Mouse (Mus musculus) heart, embryonic 14.5 days (tissue): ENCODE results near the gene Snrpc. TPM values are rescaled to one million over a fixed set of nuclear protein-coding genes. Genes with fewer than 3 reads are reported as not detected.

Experiments
- ATAC-seq: fragments of 200-750 bp; cut with Nextera tagmentation; 2 replicates; pipeline ENCODE4 v1.8.0; 2017; ENCODE audit warnings: low read depth, moderate TSS enrichment; ENCODE audit not compliant: insufficient number of reproducible peaks, insufficient read depth, low FRiP score
- H3K27ac ChIP-seq, 2 experiments: fragments of 200-500 bp in 1 of 2; fragments of 300-500 bp in 1 of 2; sonication (generic) in 1 of 2; replicated peaks in 1 of 2; 2 replicates each; pipeline ENCODE4 v1.5.1; 2012 to 2014; ENCODE audit warnings: low read depth in 2 of 2, low read length in 2 of 2, control low read depth in 1 of 2, mild to moderate bottlenecking in 1 of 2, mixed read lengths in 1 of 2; ENCODE audit not compliant: control insufficient read depth in 1 of 2, insufficient read depth in 1 of 2
- H3K27me3 ChIP-seq: fragments of 300-500 bp; sonication (generic); 2 replicates; pipeline ENCODE4 v1.6.1; 2014; ENCODE audit warnings: mild to moderate bottlenecking, low read length, control low read depth; ENCODE audit not compliant: control insufficient read depth, insufficient read depth
- H3K36me3 ChIP-seq: fragments of 300-500 bp; sonication (generic); 2 replicates; pipeline ENCODE4 v1.6.1; 2014; ENCODE audit warnings: mild to moderate bottlenecking, control low read depth, low read length, mixed read lengths; ENCODE audit not compliant: control insufficient read depth, insufficient read depth
- H3K4me1 ChIP-seq, 2 experiments: fragments of 200-500 bp in 1 of 2; fragments of 300-500 bp in 1 of 2; sonication (generic) in 1 of 2; 2 replicates each; pipeline ENCODE4 v1.6.1; 2012 to 2014; ENCODE audit warnings: low read length in 2 of 2, control low read depth in 1 of 2, mixed read lengths in 1 of 2; ENCODE audit not compliant: control insufficient read depth in 2 of 2, insufficient read depth in 2 of 2
- H3K4me2 ChIP-seq: fragments of 300-500 bp; sonication (generic); 2 replicates; pipeline ENCODE4 v1.6.1; 2014; ENCODE audit warnings: mild to moderate bottlenecking, low read length
- H3K4me3 ChIP-seq, 2 experiments: fragments of 200-500 bp in 1 of 2; fragments of 300-500 bp in 1 of 2; sonication (generic) in 1 of 2; 2 replicates each; pipeline ENCODE4 v1.5.1; 2012 to 2014; ENCODE audit warnings: low read length in 2 of 2, mild to moderate bottlenecking in 2 of 2, control low read depth in 1 of 2, low read depth in 1 of 2, moderate library complexity in 1 of 2; ENCODE audit not compliant: control insufficient read depth in 1 of 2, insufficient read depth in 1 of 2
- H3K9ac ChIP-seq: fragments of 300-500 bp; sonication (generic); 2 replicates; pipeline ENCODE4 v1.6.1; 2014; ENCODE audit warnings: mild to moderate bottlenecking, low read length
- H3K9me3 ChIP-seq: fragments of 300-500 bp; sonication (generic); 2 replicates; pipeline ENCODE4 v1.6.1; 2016; ENCODE audit warnings: low read length, control low read depth; ENCODE audit not compliant: control insufficient read depth
- WGBS: fragments of 180-500 bp; shearing (Covaris S2); extraction: QIAGEN DNeasy Blood & Tissue Kit; methylation state at CpG from one replicate; pipeline ENCODE4 v1.1.7; 2014; 5-methylcytosine and 5-hydroxymethylcytosine counted together
- polyA plus RNA-seq: library from polyadenylated mRNA; unstranded; fragments of >200 nt; fragmentation: Nextera tagmentation; extraction: Ambion mirVana; gene quantifications from 2 replicates; pipeline ENCODE4 v1.2.1, GENCODE M21; 2014

Snrpc gene
- polyA plus RNA-seq, 1 experiment from 2014 or later, result 228 TPM

DNA sequence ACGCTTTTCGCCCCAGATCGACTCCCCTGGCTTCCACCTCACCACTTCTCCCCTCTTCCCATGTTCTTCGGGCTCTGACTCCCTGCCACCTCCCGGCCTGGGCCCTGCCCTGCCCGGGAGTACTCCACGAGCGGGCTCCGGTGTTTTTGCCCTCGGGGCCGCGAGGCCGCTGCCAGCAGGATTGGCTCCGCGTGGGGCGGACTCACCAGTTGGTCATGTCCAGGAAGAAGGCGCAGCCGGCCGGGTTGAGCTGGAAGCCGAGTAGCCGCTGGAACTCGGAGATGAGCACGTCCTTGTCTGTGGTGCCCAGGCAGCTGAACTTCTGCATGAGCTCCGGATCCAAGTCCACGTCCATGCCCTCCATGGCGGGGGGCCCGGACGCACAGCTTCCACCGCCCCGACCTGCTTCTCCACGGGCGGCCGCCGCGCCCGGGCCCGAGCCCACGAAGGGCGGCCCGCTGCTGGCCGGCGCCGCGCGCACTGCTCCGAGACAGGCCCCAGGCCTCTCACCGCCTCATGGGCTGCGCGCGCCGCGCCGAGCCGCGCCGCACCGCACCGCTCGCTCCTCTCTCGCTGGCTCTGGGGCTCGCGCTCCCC is 17.9 kb upstream of the Snrpc start:
- Histone ChIP-seq H3K4me2 (peak overlapping the region; percentile 94), H3K27me3 (no peaks in the 10 kb centered on the region), H3K4me1 (peaks cover 9 to 24% of the 10 kb centered on the region in 2 experiments), H3K9ac (peak overlapping the region; percentile 96), H3K4me3 (peak overlapping the region; percentile 85 to 98), H3K9me3 (no peaks in the 10 kb centered on the region), H3K27ac (peak overlapping the region; percentile 75 to 93), H3K36me3 (no peaks in the 10 kb centered on the region)
- ATAC-seq, result peak; percentile 0; the same call in 1 of the 2 replicates
- under 1% methylated on average over 56 of the region's 62 CpGs for WGBS

GRCm38 (mm10) chr17:27820568-27821406 is 17.2 kb upstream of the Snrpc start, which contains the start of gene D17Wsu92e:
Gene D17Wsu92e (minus strand): TSS chr17:27820648.
- Histone ChIP-seq H3K4me2 (peak within 1 kb of the TSS; percentile 94), H3K4me1 (peaks cover 9 to 24% of the 10 kb centered on the region in 2 experiments), H3K4me3 (peak within 1 kb of the TSS; percentile 85 to 98), H3K36me3 (no peaks in the 10 kb centered on the region), H3K27ac (peak within 1 kb of the TSS; percentile 93 to 96), H3K9me3 (no peaks in the 10 kb centered on the region), H3K27me3 (no peaks in the 10 kb centered on the region), H3K9ac (peak within 1 kb of the TSS; percentile 96)
- peak; percentile 96 for ATAC-seq
- WGBS, result 2% methylated on average over 54 of the region's 56 CpGs

DNA sequence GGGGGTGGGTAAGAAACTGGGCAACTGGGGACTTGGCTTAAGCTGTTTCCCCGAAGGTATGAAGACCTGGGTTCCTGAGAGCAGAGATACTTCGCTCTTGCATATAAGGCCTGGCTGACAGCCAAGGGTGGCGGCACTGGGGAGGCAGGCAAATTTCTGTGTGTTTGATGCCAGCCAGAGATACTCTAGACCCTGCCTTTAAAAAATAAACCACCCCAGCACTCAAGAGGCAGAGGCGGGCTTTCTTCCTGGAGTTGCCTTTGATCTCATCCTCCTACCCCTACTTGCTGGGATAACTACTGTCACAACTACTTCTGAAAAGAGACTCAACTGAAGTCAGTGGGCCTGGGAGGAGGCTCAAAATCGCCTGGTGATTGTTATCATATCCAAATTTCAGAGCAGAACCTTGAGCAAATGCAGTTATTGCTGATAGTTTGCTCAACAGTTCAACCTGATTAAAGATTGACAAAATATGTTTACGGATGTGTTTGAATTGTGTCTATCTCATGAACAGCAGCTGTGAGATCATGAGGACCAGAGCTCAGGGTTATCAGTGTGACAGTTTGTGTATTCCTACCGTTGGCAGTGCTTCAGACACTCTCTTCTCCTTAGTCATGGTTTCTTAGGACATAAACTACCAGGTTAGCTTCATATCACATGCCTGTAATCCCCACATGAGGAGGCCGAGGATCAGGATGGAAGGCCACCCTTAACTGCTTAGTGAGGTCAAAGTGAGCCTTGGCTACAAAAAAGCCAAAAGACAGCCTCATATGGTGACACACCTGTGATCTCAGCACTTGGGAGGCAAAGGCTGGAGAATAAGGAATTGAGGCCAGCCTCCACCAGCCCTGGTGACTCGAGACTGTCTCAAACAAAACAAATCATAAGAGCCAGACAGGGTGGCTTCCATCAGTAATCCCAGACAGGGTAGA is 16.3 kb upstream of the Snrpc start:
- WGBS, result 54% methylated on average over 9 of the region's 9 CpGs
- no peak for ATAC-seq
- H3K4me2 ChIP-seq, result peak overlapping the region; percentile 83

GRCm38 (mm10) chr17:27823142-27823905 is 14.6 kb upstream of the Snrpc start:
- WGBS, result 70% methylated on average over 9 of the region's 9 CpGs
- no peak for ATAC-seq
- no peak overlapping the region for H3K4me3 ChIP-seq
- no peak overlapping the region for H3K9ac ChIP-seq
- no peak overlapping the region for H3K4me2 ChIP-seq
- no peaks in the 10 kb centered on the region for H3K27me3 ChIP-seq
- H3K27ac ChIP-seq, result no peak overlapping the region
- peaks cover 9 to 18% of the 10 kb centered on the region in 2 experiments for H3K4me1 ChIP-seq
- no peaks in the 10 kb centered on the region for H3K36me3 ChIP-seq
- H3K9me3 ChIP-seq, result no peaks in the 10 kb centered on the region

More for the DNA sequence above, 16.3 kb upstream of the Snrpc start:
- H3K36me3 ChIP-seq, result no peaks in the 10 kb centered on the region
- H3K27me3 ChIP-seq, result no peaks in the 10 kb centered on the region
- H3K4me1 ChIP-seq, result peaks cover 9 to 24% of the 10 kb centered on the region in 2 experiments
- H3K9ac ChIP-seq, result peak overlapping the region; percentile 96
- H3K4me3 ChIP-seq, result peak overlapping the region; percentile 81 to 98; a peak in 2 of 4 replicates
- H3K27ac ChIP-seq, result peak overlapping the region; percentile 93 to 96
- H3K9me3 ChIP-seq, result no peaks in the 10 kb centered on the region

DNA sequence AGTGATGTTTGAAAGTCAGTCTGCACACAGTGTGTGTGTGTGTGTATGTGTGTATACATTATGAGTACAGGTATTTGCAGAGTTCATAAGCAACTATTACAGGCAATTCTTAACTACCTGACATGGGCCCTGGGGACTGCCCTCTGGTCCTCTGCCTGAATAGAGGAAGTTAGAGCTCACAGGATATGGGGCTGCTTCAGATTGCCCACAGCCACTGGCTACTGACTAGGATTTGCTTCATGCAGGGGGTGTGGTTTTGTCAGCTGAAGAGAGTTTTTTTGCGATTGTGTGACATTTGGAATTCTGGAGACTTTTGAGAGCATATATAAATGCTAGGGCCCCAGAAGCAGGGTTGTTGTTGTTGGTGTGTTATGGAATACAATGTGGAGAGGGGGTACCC is 13.0 kb upstream of the Snrpc start:
- H3K9ac ChIP-seq, result no peak overlapping the region
- H3K4me1 ChIP-seq, result peaks cover 3 to 8% of the 10 kb centered on the region in 2 experiments
- H3K4me2 ChIP-seq, result no peak overlapping the region
- no peak for ATAC-seq
- no peaks in the 10 kb centered on the region for H3K36me3 ChIP-seq
- no peaks in the 10 kb centered on the region for H3K9me3 ChIP-seq
- no peaks in the 10 kb centered on the region for H3K27me3 ChIP-seq
- H3K4me3 ChIP-seq, result no peak overlapping the region
- 46% methylated on average over 1 of the region's 1 CpGs for WGBS
- H3K27ac ChIP-seq, result no peak overlapping the region

DNA sequence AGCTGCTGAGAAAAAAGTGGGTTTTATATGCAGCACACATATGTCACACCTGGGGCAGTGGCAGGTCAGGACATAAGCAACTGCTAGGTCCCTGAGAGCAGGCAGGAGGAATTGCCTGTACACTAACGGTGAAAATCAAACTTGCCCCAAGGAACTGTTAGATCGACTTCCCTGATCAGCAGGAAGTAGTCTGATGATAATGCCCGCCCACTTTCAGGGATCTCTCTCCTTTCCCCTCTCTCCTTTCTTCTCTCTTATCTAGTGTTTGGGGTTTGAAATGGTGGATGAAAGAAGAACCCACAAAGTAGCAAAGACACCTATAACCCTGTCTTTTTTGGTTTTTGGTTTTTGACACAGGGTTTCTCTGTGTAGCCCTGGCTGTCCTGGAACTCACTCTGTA is 12.4 kb upstream of the Snrpc start:
- Histone ChIP-seq H3K27me3 (no peaks in the 10 kb centered on the region), H3K4me2 (peak overlapping the region; percentile 63), H3K4me1 (peaks cover 3 to 8% of the 10 kb centered on the region in 2 experiments), H3K27ac (no peak overlapping the region), H3K4me3 (no peak overlapping the region), H3K9me3 (no peaks in the 10 kb centered on the region), H3K36me3 (no peaks in the 10 kb centered on the region), H3K9ac (no peak overlapping the region)
- ATAC-seq, result no peak
- 36% methylated on average over 3 of the region's 3 CpGs for WGBS
